Mouse (Mus musculus) thymus, adult 2 months (tissue): Measurements from ENCODE around the gene Akap4.

Experiments used
- CTCF ChIP-seq: fragments of 200-500 bp; IDR thresholded peaks from 2 replicates; pipeline ENCODE4 v1.5.1; 2012; ENCODE audit warnings: mild to moderate bottlenecking, control low read depth, low read length, moderate library complexity, borderline replicate concordance; ENCODE audit not compliant: control insufficient read depth, poor library complexity, insufficient read depth; ENCODE audit errors: extremely low read depth
- POLR2A ChIP-seq: fragments of 200-500 bp; IDR thresholded peaks from 2 replicates; pipeline ENCODE4 v1.6.1; 2012; ENCODE audit warnings: mild to moderate bottlenecking, low read length, control low read depth, moderate library complexity; ENCODE audit not compliant: control insufficient read depth, poor library complexity, insufficient read depth; ENCODE audit errors: extremely low read depth

DNA sequence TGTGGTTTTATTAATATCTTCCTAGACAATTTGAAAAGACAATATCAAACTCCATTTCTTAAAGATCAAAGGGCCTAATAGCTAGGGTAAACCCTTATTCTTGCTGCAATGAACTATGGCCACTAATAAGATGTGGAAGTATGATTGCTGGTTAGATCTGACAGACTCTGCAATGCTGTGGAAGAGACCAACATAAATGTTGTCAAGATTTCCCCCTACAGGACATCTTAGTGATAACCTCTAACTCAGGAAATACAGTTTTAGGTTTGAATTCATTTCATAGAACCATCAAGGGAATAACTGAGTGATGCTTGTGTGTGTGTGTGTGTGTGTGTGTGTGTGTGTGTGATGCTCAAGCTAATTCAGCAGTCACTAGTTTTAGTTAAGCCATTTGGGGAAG, 35.0 kb downstream of the Akap4 start:
- TF ChIP-seq CTCF (no peak), POLR2A (no peak)
